Comparison of ENCODE assay signal across 18 mouse cellular contexts in the genomic region with DNA sequence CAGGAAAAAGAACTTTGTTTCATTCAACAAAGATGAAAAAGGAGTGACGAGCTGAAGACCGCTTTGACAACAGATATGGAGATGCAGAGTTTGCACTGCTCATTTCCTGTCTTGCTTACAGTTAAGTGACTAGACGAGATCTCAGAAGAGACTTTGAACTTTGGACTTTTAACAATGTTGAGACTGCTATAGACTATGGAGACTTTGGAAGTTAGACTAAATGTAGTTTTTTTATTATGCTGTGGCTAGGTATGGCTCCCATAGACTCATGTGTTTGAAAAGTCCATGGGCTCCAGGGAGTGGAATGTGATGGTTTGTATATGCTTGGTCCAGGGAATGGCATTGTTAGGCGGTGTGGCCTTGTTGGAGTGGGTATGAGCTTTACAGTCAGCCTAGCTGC.
DNase-seq lines count a peak whose midpoint lies in the region; ATAC-seq and TF ChIP-seq lines count a peak whose summit lies in the region.
"Had no signal": no experiment of that assay in that cellular context is flagged by ENCODE, and none has a peak within 500 bp of the region (broad histone marks: within the 10 kb centered on the region; RNA-seq: fewer than 3 reads in every experiment).

No protein-coding gene starts in this region.

- no peak overlapping the region for H3K4me2 ChIP-seq in intestine, embryonic 15.5 days (replicated peaks)
- H3K4me2 ChIP-seq in intestine, embryonic 16.5 days (ENCODE audit: low read depth, low read length) = no peak overlapping the region
- H3K4me2 ChIP-seq: embryonic facial prominence, embryonic 12.5 days; forebrain, embryonic 13.5 days; forebrain, embryonic 15.5 days had no signal

- no peak overlapping the region for H3K4me3 ChIP-seq in intestine, embryonic 15.5 days (replicated peaks)
- H3K4me3 ChIP-seq in intestine, embryonic 16.5 days (ENCODE audit: low read length) = no peak overlapping the region
- H3K4me3 ChIP-seq in small intestine, adult 2 months (ENCODE audit: low read depth, low read length) = no peak overlapping the region
- H3K4me3 ChIP-seq: embryonic facial prominence, embryonic 10.5 days; embryonic facial prominence, embryonic 12.5 days; forebrain, embryonic 13.5 days; forebrain, embryonic 15.5 days had no signal

- no peak overlapping the region for H3K9ac ChIP-seq in intestine, embryonic 15.5 days
- no peak overlapping the region for H3K9ac ChIP-seq in intestine, embryonic 16.5 days (ENCODE audit: low read depth, low read length)
- H3K9ac ChIP-seq: embryonic facial prominence, embryonic 12.5 days; forebrain, embryonic 13.5 days; forebrain, embryonic 15.5 days; forebrain, postnatal 0 days had no signal

- no peak for TF ChIP-seq POLR2A in small intestine, adult 2 months (IDR thresholded peaks at IDR 0.05; ENCODE audit: low read depth, low read length)

- no peak for DNase-seq in layer of hippocampus, adult 9-11 months
- DNase-seq: adrenal gland, adult 2 months; adrenal gland, postnatal 10 days; adrenal gland, postnatal 25 days; cerebellum, adult 11 months; cerebellum, adult 18-20 months; cerebellum, adult 8-10 months; cerebellum, postnatal 10 days; cerebellum, postnatal 25 days; forebrain, postnatal 0 days had no signal

- 81% methylated on average over 4 of the region's 4 CpGs for WGBS in intestine, embryonic 15.5 days
- 76% methylated on average over 4 of the region's 4 CpGs for WGBS in intestine, embryonic 16.5 days
- WGBS in small intestine, adult 2 months = 59% methylated on average over 4 of the region's 4 CpGs

- no peaks in the 10 kb centered on the region for H3K9me3 ChIP-seq in intestine, embryonic 15.5 days
- no peaks in the 10 kb centered on the region for H3K9me3 ChIP-seq in intestine, embryonic 16.5 days (ENCODE audit: control insufficient read depth, low read length)
- H3K9me3 ChIP-seq: embryonic facial prominence, embryonic 10.5 days; embryonic facial prominence, embryonic 12.5 days; forebrain, embryonic 13.5 days; forebrain, embryonic 15.5 days had no signal

- peak; percentile 49 for ATAC-seq in intestine, embryonic 15.5 days
- ATAC-seq in intestine, embryonic 16.5 days = 0 out of 2 replicates have a peak, but pooled peaks have one; percentile 50
- ATAC-seq in granulocyte monocyte progenitor cell, adult 5-6 weeks (replicated peaks; ENCODE audit: poor library complexity, severe bottlenecking) = no peak
- ATAC-seq: forebrain, embryonic 13.5 days; forebrain, embryonic 15.5 days; forebrain, postnatal 0 days had no signal

- no peak for TF ChIP-seq CTCF in small intestine, adult 2 months (IDR thresholded peaks at IDR 0.05; ENCODE audit: extremely low read depth, insufficient read length, insufficient replicate concordance, low read depth, low read length)

- no peak overlapping the region for H3K27ac ChIP-seq in intestine, embryonic 15.5 days
- no peak overlapping the region for H3K27ac ChIP-seq in intestine, embryonic 16.5 days (ENCODE audit: low read length)
- H3K27ac ChIP-seq in small intestine, adult 2 months (ENCODE audit: insufficient read depth, low read depth, low read length) = 0 out of 2 replicates have a peak overlapping the region, but pooled peaks have one; percentile 1
- H3K27ac ChIP-seq: embryonic facial prominence, embryonic 10.5 days; embryonic facial prominence, embryonic 12.5 days; forebrain, embryonic 13.5 days; forebrain, embryonic 15.5 days had no signal

- H3K27me3 ChIP-seq in intestine, embryonic 15.5 days (replicated peaks) = no peaks in the 10 kb centered on the region
- no peaks in the 10 kb centered on the region for H3K27me3 ChIP-seq in intestine, embryonic 16.5 days (replicated peaks; ENCODE audit: control insufficient read depth, insufficient read depth, low read length)
- H3K27me3 ChIP-seq in small intestine, adult 2 months (ENCODE audit: control insufficient read depth, insufficient read depth, low read length) = no peaks in the 10 kb centered on the region
- H3K27me3 ChIP-seq: embryonic facial prominence, embryonic 12.5 days; forebrain, embryonic 13.5 days; forebrain, embryonic 15.5 days had no signal

- H3K4me1 ChIP-seq in intestine, embryonic 15.5 days (replicated peaks) = no peaks in the 10 kb centered on the region
- H3K4me1 ChIP-seq in intestine, embryonic 16.5 days (ENCODE audit: control insufficient read depth, insufficient read depth, low read length) = no peaks in the 10 kb centered on the region
- H3K4me1 ChIP-seq in small intestine, adult 2 months (ENCODE audit: control insufficient read depth, insufficient read depth, insufficient read length, low read length) = peaks cover 7% of the 10 kb centered on the region; the same call in 1 of the 2 replicates
- H3K4me1 ChIP-seq: embryonic facial prominence, embryonic 10.5 days; embryonic facial prominence, embryonic 12.5 days; forebrain, embryonic 13.5 days; forebrain, embryonic 15.5 days had no signal

- no peaks in the 10 kb centered on the region; the same call in 1 of the 2 replicates for H3K36me3 ChIP-seq in intestine, embryonic 15.5 days
- 0 out of 2 replicates have a peak, but pooled peaks cover 2% of the 10 kb centered on the region for H3K36me3 ChIP-seq in intestine, embryonic 16.5 days (ENCODE audit: control insufficient read depth, insufficient read depth, low read length)
- H3K36me3 ChIP-seq in small intestine, adult 2 months (ENCODE audit: control insufficient read depth, insufficient read depth, low read length) = peaks cover 6% of the 10 kb centered on the region
- H3K36me3 ChIP-seq: embryonic facial prominence, embryonic 10.5 days; embryonic facial prominence, embryonic 12.5 days; forebrain, embryonic 15.5 days had no signal
